In the genomic region with DNA sequence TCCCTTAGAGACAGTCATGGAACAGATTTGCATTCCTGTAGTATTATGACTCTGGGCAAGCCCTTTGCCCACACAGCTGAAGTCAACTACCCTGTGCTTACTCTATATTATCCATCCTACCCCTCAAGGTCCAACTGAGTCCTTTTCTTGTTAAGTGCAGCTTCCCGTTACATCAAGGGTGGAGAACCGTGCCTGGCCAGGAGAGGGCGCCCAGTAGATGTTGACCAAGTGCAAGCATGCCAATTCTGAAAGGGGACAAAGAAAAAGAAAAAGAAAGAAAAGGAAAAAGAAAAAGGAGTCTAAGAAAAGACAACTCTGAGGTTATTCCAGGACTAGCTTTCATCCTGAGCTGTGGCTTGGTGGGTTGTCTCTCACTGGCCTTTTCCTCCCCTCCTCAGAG, we compare ENCODE assay signal across 8 mouse cellular contexts.
DNase-seq lines count a peak whose midpoint lies in the region; ATAC-seq lines count a peak whose summit lies in the region.

No protein-coding gene starts in this region.

- peak overlapping the region; percentile 70 for H3K27ac ChIP-seq in forebrain, embryonic 10.5 days
- H3K27ac ChIP-seq in forebrain, embryonic 12.5 days = no peak overlapping the region

- 30% methylated on average over 3 of the region's 3 CpGs for WGBS in forebrain, embryonic 10.5 days
- WGBS in forebrain, embryonic 12.5 days = 16% methylated on average over 3 of the region's 3 CpGs

- no peak overlapping the region for H3K4me2 ChIP-seq in forebrain, embryonic 12.5 days

- H3K4me3 ChIP-seq in forebrain, embryonic 10.5 days = no peak overlapping the region
- no peak overlapping the region for H3K4me3 ChIP-seq in forebrain, embryonic 12.5 days (replicated peaks)

- peaks cover 27% of the 10 kb centered on the region for H3K27me3 ChIP-seq in forebrain, embryonic 10.5 days (ENCODE audit: poor library complexity, severe bottlenecking)
- no peaks in the 10 kb centered on the region; the same call in 1 of the 2 replicates for H3K27me3 ChIP-seq in forebrain, embryonic 12.5 days

- no peak overlapping the region for H3K9ac ChIP-seq in forebrain, embryonic 12.5 days

- no peak for ATAC-seq in forebrain, embryonic 12.5 days (ENCODE audit: low FRiP score)

- peaks cover 9% of the 10 kb centered on the region; the same call in 1 of the 2 replicates for H3K36me3 ChIP-seq in forebrain, embryonic 10.5 days (replicated peaks)
- no peaks in the 10 kb centered on the region for H3K36me3 ChIP-seq in forebrain, embryonic 12.5 days (replicated peaks)

- H3K9me3 ChIP-seq in forebrain, embryonic 10.5 days = no peaks in the 10 kb centered on the region
- H3K9me3 ChIP-seq in forebrain, embryonic 12.5 days = no peaks in the 10 kb centered on the region

- H3K4me1 ChIP-seq in forebrain, embryonic 10.5 days = peaks cover 77% of the 10 kb centered on the region
- H3K4me1 ChIP-seq in forebrain, embryonic 12.5 days = peaks cover 39% of the 10 kb centered on the region

- peak; percentile 72 for DNase-seq in forebrain, embryonic 10.5 days (ENCODE audit: extremely low spot score, low spot score)
- DNase-seq in NIH3T3 (ENCODE audit: low read depth) = peak; percentile 81
- peak; percentile 85 to 90 for DNase-seq in cerebellum, postnatal 14 days
- peak; percentile 76 for DNase-seq in gastrocnemius, postnatal 14 days
- DNase-seq in layer of hippocampus, adult 9-11 months = peak; percentile 74
- peak; percentile 91 for DNase-seq in lung, postnatal 36 days
- peak; percentile 50 to 64 for DNase-seq in spleen, postnatal 14 days (ENCODE audit: low spot score in 2 of 2)

- intact Hi-C loops in gastrocnemius, postnatal 14 days (cut with DNase I; ENCODE audit: low total_unique reads) = no loop called here
